Mouse (Mus musculus) thymus, adult 2 months (tissue): Measurements from ENCODE around the gene Ush2a. TPM values are rescaled to one million over a fixed set of nuclear protein-coding genes. Genes with fewer than 3 reads are reported as not detected.

Source experiments
- DNase-seq: peaks from one replicate; pipeline ENCODE4 v3.0.0; 2021
- H3K27ac ChIP-seq: fragments of 200-500 bp; 2 replicates; pipeline ENCODE4 v1.5.1; 2012; ENCODE audit warnings: low read length, control low read depth; ENCODE audit not compliant: control insufficient read depth, insufficient read depth
- H3K27me3 ChIP-seq: fragments of 200-500 bp; 2 replicates; pipeline ENCODE4 v1.6.1; 2012; ENCODE audit warnings: mild to moderate bottlenecking, low read length, moderate library complexity, mixed read lengths; ENCODE audit not compliant: control insufficient read depth, insufficient read depth
- H3K36me3 ChIP-seq: fragments of 200-500 bp; 2 replicates; pipeline ENCODE4 v1.6.1; 2012; ENCODE audit warnings: mild to moderate bottlenecking, low read length, moderate library complexity; ENCODE audit not compliant: control insufficient read depth, insufficient read depth
- H3K4me1 ChIP-seq: fragments of 200-500 bp; replicated peaks from 2 replicates; pipeline ENCODE4 v1.6.1; 2012; ENCODE audit warnings: low read length; ENCODE audit not compliant: control insufficient read depth, insufficient read depth
- H3K4me3 ChIP-seq: fragments of 200-500 bp; 2 replicates; pipeline ENCODE4 v1.5.1; 2012; ENCODE audit warnings: mild to moderate bottlenecking, low read length, control low read depth, moderate library complexity; ENCODE audit not compliant: control insufficient read depth, insufficient read depth
- CTCF ChIP-seq: fragments of 200-500 bp; IDR thresholded peaks from 2 replicates; pipeline ENCODE4 v1.5.1; 2012; ENCODE audit warnings: mild to moderate bottlenecking, control low read depth, low read length, moderate library complexity, borderline replicate concordance; ENCODE audit not compliant: control insufficient read depth, poor library complexity, insufficient read depth; ENCODE audit errors: extremely low read depth
- POLR2A ChIP-seq: fragments of 200-500 bp; IDR thresholded peaks from 2 replicates; pipeline ENCODE4 v1.6.1; 2012; ENCODE audit warnings: mild to moderate bottlenecking, low read length, control low read depth, moderate library complexity; ENCODE audit not compliant: control insufficient read depth, poor library complexity, insufficient read depth; ENCODE audit errors: extremely low read depth
- WGBS: fragments of 180-500 bp; shearing (Covaris S2); methylation state at CpG from one replicate; pipeline ENCODE4 v1.1.7; 2018; 5-methylcytosine and 5-hydroxymethylcytosine counted together
- polyA plus RNA-seq: library from polyadenylated mRNA; depleted of rRNA; stranded (reverse); fragments of >200 nt; gene quantifications from 2 replicates; pipeline ENCODE4 v1.2.3, GENCODE M21; 2012

The Ush2a gene
- polyA plus RNA-seq, 1 experiment: 0.05 TPM

GRCm38 (mm10) chr1:188830527-188831407 is 568.9 kb downstream of the Ush2a start:
- no peak overlapping the region for H3K27ac ChIP-seq
- TF ChIP-seq POLR2A (no peak), CTCF (no peak)
- DNase-seq: no peak
- H3K27me3 ChIP-seq: no peaks in the 10 kb centered on the region
- H3K36me3 ChIP-seq: no peaks in the 10 kb centered on the region
- H3K4me3 ChIP-seq: no peak overlapping the region
- H3K4me1 ChIP-seq: no peaks in the 10 kb centered on the region
- WGBS: 83% methylated on average over 11 of the region's 11 CpGs

GRCm38 (mm10) chr1:188833906-188834305 is 572.1 kb downstream of the Ush2a start:
- Histone ChIP-seq H3K27me3 (no peaks in the 10 kb centered on the region), H3K4me3 (no peak overlapping the region), H3K36me3 (no peaks in the 10 kb centered on the region), H3K27ac (no peak overlapping the region), H3K4me1 (no peaks in the 10 kb centered on the region)
- no peak for DNase-seq
- TF ChIP-seq CTCF (no peak), POLR2A (no peak)
- WGBS: 84% methylated on average over 9 of the region's 9 CpGs

- Histone ChIP-seq H3K36me3 (no peaks in the 10 kb centered on the region), H3K4me3 (no peak overlapping the region), H3K27me3 (no peaks in the 10 kb centered on the region), H3K4me1 (no peaks in the 10 kb centered on the region), H3K27ac (no peak overlapping the region)
- TF ChIP-seq POLR2A: no peak
- no peak for TF ChIP-seq CTCF
- 91% methylated on average over 3 of the region's 3 CpGs for WGBS
- DNase-seq: no peak
Observed at GRCm38 (mm10) chr1:188834770-188835169, 572.9 kb downstream of the Ush2a start.

- no peak for DNase-seq
- H3K4me1 ChIP-seq: no peaks in the 10 kb centered on the region
- TF ChIP-seq CTCF (no peak), POLR2A (no peak)
- H3K27me3 ChIP-seq: no peaks in the 10 kb centered on the region
- no peaks in the 10 kb centered on the region for H3K36me3 ChIP-seq
- H3K27ac ChIP-seq: no peak overlapping the region
- no peak overlapping the region for H3K4me3 ChIP-seq
- WGBS: 80% methylated on average over 5 of the region's 5 CpGs
Observed at GRCm38 (mm10) chr1:188837613-188838295, 575.9 kb downstream of the Ush2a start.

GRCm38 (mm10) chr1:188847242-188847641 is 585.4 kb downstream of the Ush2a start:
- Histone ChIP-seq H3K27me3 (no peaks in the 10 kb centered on the region), H3K4me1 (no peaks in the 10 kb centered on the region), H3K27ac (no peak overlapping the region), H3K4me3 (no peak overlapping the region), H3K36me3 (no peaks in the 10 kb centered on the region)
- no peak for DNase-seq
- 90% methylated on average over 6 of the region's 6 CpGs for WGBS
- TF ChIP-seq CTCF: no peak
- no peak for TF ChIP-seq POLR2A

- DNase-seq: no peak
- TF ChIP-seq POLR2A: no peak
- TF ChIP-seq CTCF: no peak
- 82% methylated on average over 5 of the region's 5 CpGs for WGBS
- Histone ChIP-seq H3K4me3 (no peak overlapping the region), H3K4me1 (no peaks in the 10 kb centered on the region), H3K27me3 (no peaks in the 10 kb centered on the region), H3K27ac (no peak overlapping the region), H3K36me3 (no peaks in the 10 kb centered on the region)
Observed at GRCm38 (mm10) chr1:188852776-188853175, 591.0 kb downstream of the Ush2a start.
